Mouse (Mus musculus) limb, embryonic 14.5 days (tissue): ENCODE results near the gene Pafah2. TPM values are rescaled to one million over a fixed set of nuclear protein-coding genes. Genes with fewer than 3 reads are reported as not detected.
A peak's percentile ranks its signal among the peaks of the same experiment; 100 is the strongest.
"Not testable (repeated sequence)": the region's sequence is repeated elsewhere in the genome, so short reads cannot be mapped to it uniquely, and the experiment has no call there.

ENCODE experiments used
- ATAC-seq: fragments of 200-750 bp; cut with Nextera tagmentation; 2 replicates; pipeline ENCODE4 v1.8.0; 2017; ENCODE audit warnings: low read depth, moderate number of reproducible peaks, moderate TSS enrichment; ENCODE audit not compliant: low FRiP score
- DNase-seq: peaks from one replicate; pipeline ENCODE4 v3.0.0-alpha.2; 2015; ENCODE audit warnings: low spot score
- H3K27ac ChIP-seq: fragments of 300-500 bp; sonication (generic); replicated peaks from 2 replicates; pipeline ENCODE4 v1.5.1; 2014; ENCODE audit warnings: low read depth, mild to moderate bottlenecking, low read length, moderate library complexity, mixed read lengths
- H3K27me3 ChIP-seq: fragments of 300-500 bp; sonication (generic); 2 replicates; pipeline ENCODE4 v1.6.1; 2014; ENCODE audit warnings: low read length, mixed read lengths; ENCODE audit not compliant: control insufficient read depth, insufficient read depth
- H3K36me3 ChIP-seq: fragments of 300-500 bp; sonication (generic); 2 replicates; pipeline ENCODE4 v1.6.1; 2014; ENCODE audit warnings: mild to moderate bottlenecking, low read length, moderate library complexity, mixed read lengths; ENCODE audit not compliant: control insufficient read depth, insufficient read depth
- H3K4me1 ChIP-seq: fragments of 300-500 bp; sonication (generic); 2 replicates; pipeline ENCODE4 v1.6.1; 2014; ENCODE audit warnings: antibody characterized with exemption, low read length, mixed read lengths; ENCODE audit not compliant: control insufficient read depth, insufficient read depth
- H3K4me2 ChIP-seq: fragments of 300-500 bp; sonication (generic); replicated peaks from 2 replicates; pipeline ENCODE4 v1.6.1; 2014; ENCODE audit warnings: low read depth, mild to moderate bottlenecking, low read length, moderate library complexity; ENCODE audit not compliant: severe bottlenecking
- H3K4me3 ChIP-seq: fragments of 300-500 bp; sonication (generic); replicated peaks from 2 replicates; pipeline ENCODE4 v1.5.1; 2014; ENCODE audit warnings: low read length
- H3K9ac ChIP-seq: fragments of 300-500 bp; sonication (generic); 2 replicates; pipeline ENCODE4 v1.6.1; 2014; ENCODE audit warnings: mild to moderate bottlenecking, low read depth, low read length, moderate library complexity; ENCODE audit not compliant: severe bottlenecking
- H3K9me3 ChIP-seq: fragments of 300-500 bp; sonication (generic); 2 replicates; pipeline ENCODE4 v1.6.1; 2016; ENCODE audit warnings: low read length; ENCODE audit not compliant: control insufficient read depth
- POLR2A ChIP-seq: fragments of 200-500 bp; IDR thresholded peaks from 2 replicates; pipeline ENCODE4 v1.8.0; 2012; ENCODE audit warnings: inconsistent platforms, mild to moderate bottlenecking, moderate library complexity, borderline replicate concordance; ENCODE audit not compliant: insufficient read depth, insufficient read length; ENCODE audit errors: extremely low read depth
- WGBS: fragments of 180-500 bp; shearing (Covaris S2); extraction: QIAGEN DNeasy Blood & Tissue Kit; methylation state at CpG from one replicate; pipeline ENCODE4 v1.1.7; 2014; 5-methylcytosine and 5-hydroxymethylcytosine counted together
- polyA plus RNA-seq, 2 experiments: library from polyadenylated mRNA; depleted of rRNA in 1 of 2; stranded (reverse) in 1 of 2; unstranded in 1 of 2; fragments of >200 nt; fragmentation: Nextera tagmentation in 1 of 2; extraction: Ambion mirVana in 1 of 2; gene quantifications; 2 replicates each; pipeline versions ENCODE4 v1.2.1 to v1.2.3; 2012 to 2014

Gene Pafah2
- polyA plus RNA-seq, 2 experiments, result 14.3 to 25.9 TPM

GRCm38 (mm10) chr4:134372294-134372747, 23.8 kb upstream of the Pafah2 start:
- peaks cover 15% of the 10 kb centered on the region for H3K4me1 ChIP-seq
- peak; percentile 79 for DNase-seq
- ATAC-seq, result peak; percentile 88
- peak overlapping the region; percentile 48 for H3K9ac ChIP-seq
- no peaks in the 10 kb centered on the region for H3K36me3 ChIP-seq
- H3K9me3 ChIP-seq, result no peaks in the 10 kb centered on the region
- no peak for TF ChIP-seq POLR2A
- peaks cover 31% of the 10 kb centered on the region for H3K27me3 ChIP-seq
- under 1% methylated on average over 16 of the region's 16 CpGs for WGBS
- peak overlapping the region; percentile 86 for H3K4me2 ChIP-seq
- no peak overlapping the region for H3K27ac ChIP-seq
- H3K4me3 ChIP-seq, result peak overlapping the region; percentile 49

GRCm38 (mm10) chr4:134373295-134373694, 22.8 kb upstream of the Pafah2 start:
- Histone ChIP-seq H3K4me2 (no peak overlapping the region; the same call in 1 of the 2 replicates), H3K36me3 (no peaks in the 10 kb centered on the region), H3K4me3 (no peak overlapping the region), H3K27me3 (peaks cover 31% of the 10 kb centered on the region), H3K27ac (no peak overlapping the region), H3K9ac (no peak overlapping the region), H3K4me1 (peaks cover 19% of the 10 kb centered on the region), H3K9me3 (no peaks in the 10 kb centered on the region)
- no peak for DNase-seq
- no peak for ATAC-seq
- 77% methylated on average over 8 of the region's 8 CpGs for WGBS
- no peak for TF ChIP-seq POLR2A

GRCm38 (mm10) chr4:134374306-134374705, 21.8 kb upstream of the Pafah2 start:
- no peak for TF ChIP-seq POLR2A
- H3K4me1 ChIP-seq, result peaks cover 22% of the 10 kb centered on the region
- H3K36me3 ChIP-seq, result no peaks in the 10 kb centered on the region
- ATAC-seq (no peak), DNase-seq (no peak)
- peaks cover 30% of the 10 kb centered on the region for H3K27me3 ChIP-seq
- WGBS, result 63% methylated on average over 1 of the region's 1 CpGs
- H3K27ac ChIP-seq, result no peak overlapping the region
- H3K4me3 ChIP-seq, result no peak overlapping the region
- no peaks in the 10 kb centered on the region for H3K9me3 ChIP-seq
- no peak overlapping the region for H3K9ac ChIP-seq
- H3K4me2 ChIP-seq, result no peak overlapping the region

GRCm38 (mm10) chr4:134378089-134378615, 18.0 kb upstream of the Pafah2 start:
- Histone ChIP-seq H3K4me2 (no peak overlapping the region), H3K27me3 (no peaks in the 10 kb centered on the region), H3K9ac (no peak overlapping the region), H3K9me3 (no peaks in the 10 kb centered on the region), H3K4me1 (peaks cover 6% of the 10 kb centered on the region; the same call in 1 of the 2 replicates), H3K4me3 (no peak overlapping the region), H3K27ac (no peak overlapping the region), H3K36me3 (no peaks in the 10 kb centered on the region)
- 21% methylated on average over 9 of the region's 10 CpGs for WGBS
- ATAC-seq, result no peak
- DNase-seq, result no peak
- TF ChIP-seq POLR2A, result no peak

GRCm38 (mm10) chr4:134379510-134379909, 16.6 kb upstream of the Pafah2 start:
- Histone ChIP-seq H3K9ac (no peak overlapping the region), H3K27ac (no peak overlapping the region), H3K9me3 (no peaks in the 10 kb centered on the region), H3K4me3 (no peak overlapping the region), H3K4me2 (no peak overlapping the region), H3K27me3 (no peaks in the 10 kb centered on the region), H3K36me3 (no peaks in the 10 kb centered on the region), H3K4me1 (peaks cover 6% of the 10 kb centered on the region; the same call in 1 of the 2 replicates)
- TF ChIP-seq POLR2A, result no peak
- DNase-seq, result no peak
- no peak for ATAC-seq
- WGBS, result 81% methylated on average over 8 of the region's 8 CpGs

- not testable (repeated sequence) for H3K9me3 ChIP-seq, H3K27ac ChIP-seq, ATAC-seq, H3K4me3 ChIP-seq, H3K9ac ChIP-seq, H3K27me3 ChIP-seq, H3K36me3 ChIP-seq, DNase-seq, H3K4me1 ChIP-seq, H3K4me2 ChIP-seq
- WGBS, result 96% methylated on average over 2 of the region's 6 CpGs
Measured at GRCm38 (mm10) chr4:134383750-134384149, 12.4 kb upstream of the Pafah2 start, which contains the start of gene Extl1. Gene Extl1, minus strand, starts transcription at chr4:134383850.
